Mouse (Mus musculus) left cerebral cortex, adult 11 months (tissue): ENCODE results near the gene Enpp5.

Experiments used
- DNase-seq: peaks from one replicate; pipeline ENCODE4 v3.0.0; 2022; ENCODE audit warnings: low spot score

Enpp5 gene

GRCm38 (mm10) chr17:44091512-44091911, 12.9 kb downstream of the Enpp5 start:
- no peak for DNase-seq

GRCm38 (mm10) chr17:44100486-44100885, 21.9 kb downstream of the Enpp5 start:
- no peak for DNase-seq

- no peak for DNase-seq
Measured at GRCm38 (mm10) chr17:44100906-44101305, 22.3 kb downstream of the Enpp5 start.

GRCm38 (mm10) chr17:44101961-44102360, 23.3 kb downstream of the Enpp5 start:
- no peak for DNase-seq

- DNase-seq: peak; percentile 90
Measured at GRCm38 (mm10) chr17:44105287-44106138, 26.9 kb downstream of the Enpp5 start, which contains the start of gene Enpp4. Gene Enpp4 (minus strand): TSS chr17:44105809.

GRCm38 (mm10) chr17:44108331-44108730, 29.7 kb downstream of the Enpp5 start:
- no peak for DNase-seq

- no peak for DNase-seq
Measured at GRCm38 (mm10) chr17:44116584-44116983, 38.0 kb downstream of the Enpp5 start.

- DNase-seq: no peak
Measured at GRCm38 (mm10) chr17:44117721-44118120, 39.1 kb downstream of the Enpp5 start.

- no peak for DNase-seq
Measured at GRCm38 (mm10) chr17:44118231-44118630, 39.6 kb downstream of the Enpp5 start.

- no peak for DNase-seq
Measured at GRCm38 (mm10) chr17:44121366-44122100, 42.9 kb downstream of the Enpp5 start.

GRCm38 (mm10) chr17:44129092-44129750, 50.6 kb downstream of the Enpp5 start:
- no peak for DNase-seq

- DNase-seq: peak; percentile 21
Measured at GRCm38 (mm10) chr17:44130429-44130828, 51.8 kb downstream of the Enpp5 start.

GRCm38 (mm10) chr17:44134106-44134505, 55.5 kb downstream of the Enpp5 start:
- DNase-seq: no peak

GRCm38 (mm10) chr17:44134545-44134944, 55.9 kb downstream of the Enpp5 start:
- DNase-seq: no peak

GRCm38 (mm10) chr17:44136018-44136417, 57.4 kb downstream of the Enpp5 start:
- no peak for DNase-seq
